Mouse (Mus musculus): Measurements from ENCODE around the gene Pkdrej.

- TF ChIP-seq CTCF (conservative IDR thresholded peaks at IDR 0.05; ENCODE audit: low read length) (peak; percentile 52), NANOG (IDR thresholded peaks at IDR 0.05; ENCODE audit: borderline replicate concordance, low read length) (no peak)
Measured at GRCm38 (mm10) chr15:85840983-85841382, 19.4 kb upstream of the Pkdrej start.
